Mouse (Mus musculus) liver, adult (tissue): ENCODE measurements around the gene Hhatl.

ENCODE experiments used
- GATA4 ChIP-seq: IDR thresholded peaks from 2 replicates; pipeline ENCODE4 v1.6.1; 2014; ENCODE audit warnings: mild to moderate bottlenecking, low read length; ENCODE audit not compliant: insufficient replicate concordance

Gene Hhatl

DNA sequence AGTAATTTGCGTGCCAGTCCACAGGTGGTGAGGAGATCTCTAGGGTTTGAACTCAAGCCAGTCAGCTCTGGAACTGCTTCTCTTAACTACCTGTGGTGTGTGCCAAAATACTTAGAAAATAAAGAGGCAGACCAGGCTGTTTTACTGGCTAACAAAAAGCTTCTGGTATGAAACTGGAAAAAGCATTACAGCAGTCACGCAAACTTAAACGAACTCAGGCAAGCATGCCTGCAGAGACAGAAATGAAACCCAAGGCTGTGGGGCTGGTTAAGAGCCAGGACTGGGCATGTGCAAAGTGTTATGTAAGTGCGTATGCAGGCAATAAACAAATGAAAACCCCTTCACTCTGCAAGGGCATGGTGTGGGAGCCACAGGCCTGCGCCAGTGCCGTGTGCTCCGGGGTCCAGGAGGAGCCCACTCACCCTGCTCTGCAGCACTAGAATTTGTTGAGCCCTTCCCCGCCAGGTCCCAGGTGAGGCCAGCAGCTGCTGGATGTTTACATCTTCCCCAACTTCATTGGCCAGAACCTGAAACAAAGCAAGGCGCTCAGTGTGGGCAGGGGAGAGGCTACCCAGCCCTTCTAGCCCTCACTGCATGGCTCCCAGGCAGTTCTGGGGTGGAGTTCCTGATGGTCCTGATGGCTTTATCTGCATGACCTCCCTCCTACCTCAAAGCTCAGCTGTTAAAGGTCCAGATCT is 26.9 kb upstream of the Hhatl start:
- TF ChIP-seq GATA4 = no peak

- TF ChIP-seq GATA4 = no peak
Observed at GRCm38 (mm10) chr9:121815183-121815582, 22.9 kb upstream of the Hhatl start.

- TF ChIP-seq GATA4 = no peak
Observed at GRCm38 (mm10) chr9:121810081-121810821, 17.9 kb upstream of the Hhatl start.

GRCm38 (mm10) chr9:121808511-121808910 is 16.2 kb upstream of the Hhatl start:
- TF ChIP-seq GATA4 = no peak

DNA sequence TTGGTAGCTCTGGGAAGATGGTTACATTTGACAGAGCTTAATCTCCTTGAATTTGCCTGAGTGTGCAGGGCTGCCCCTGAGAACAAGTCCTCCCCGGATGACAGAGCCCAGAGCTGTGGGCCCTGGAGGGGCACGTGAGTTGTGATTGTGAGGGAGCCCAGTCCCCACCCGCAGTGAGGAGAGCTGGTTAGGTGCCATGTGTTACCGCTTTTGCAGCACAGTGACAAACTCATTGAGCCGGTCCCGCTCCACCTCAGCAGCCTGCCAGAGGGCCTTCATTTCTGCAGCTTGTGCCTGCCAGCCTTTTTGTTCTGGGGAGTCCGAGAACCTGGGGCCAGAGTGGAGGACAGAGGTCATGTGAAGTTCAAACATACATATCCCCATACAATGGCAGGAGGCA is 15.6 kb upstream of the Hhatl start:
- no peak for TF ChIP-seq GATA4

GRCm38 (mm10) chr9:121807546-121807945 is 15.2 kb upstream of the Hhatl start:
- no peak for TF ChIP-seq GATA4

- no peak for TF ChIP-seq GATA4
Observed at GRCm38 (mm10) chr9:121802747-121803146, 10.4 kb upstream of the Hhatl start.

DNA sequence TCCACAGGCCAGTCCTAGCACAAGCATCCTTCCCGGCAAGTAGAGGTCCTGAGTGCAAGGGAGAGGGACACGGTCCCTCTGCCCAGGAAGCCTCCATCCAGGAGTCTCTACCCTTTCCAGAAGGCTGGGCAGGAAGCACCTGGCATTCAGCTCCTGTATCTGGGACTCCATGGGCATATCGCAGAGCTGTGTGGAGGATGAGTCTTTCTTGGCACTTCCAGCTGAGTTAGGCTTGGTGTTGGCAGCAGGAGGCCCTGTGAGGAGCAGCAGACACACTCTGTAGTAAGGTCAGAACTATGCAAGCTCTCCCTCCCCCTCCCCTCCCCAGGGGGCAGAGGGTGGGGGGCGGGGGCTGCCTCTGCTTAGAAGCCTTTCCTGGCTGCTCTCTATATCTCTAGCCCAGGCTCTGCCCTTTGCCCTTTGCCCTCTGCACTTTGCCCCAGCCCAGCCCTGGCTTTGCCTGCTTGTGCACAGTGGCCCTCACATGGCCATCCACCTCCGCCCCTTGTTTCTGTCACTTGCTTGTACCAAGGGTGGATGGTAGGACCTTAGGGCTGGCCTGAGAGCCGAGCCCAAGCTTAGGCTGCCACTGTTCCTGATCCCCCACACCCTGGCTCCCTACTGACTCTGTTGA is 6.7 kb upstream of the Hhatl start:
- no peak for TF ChIP-seq GATA4

DNA sequence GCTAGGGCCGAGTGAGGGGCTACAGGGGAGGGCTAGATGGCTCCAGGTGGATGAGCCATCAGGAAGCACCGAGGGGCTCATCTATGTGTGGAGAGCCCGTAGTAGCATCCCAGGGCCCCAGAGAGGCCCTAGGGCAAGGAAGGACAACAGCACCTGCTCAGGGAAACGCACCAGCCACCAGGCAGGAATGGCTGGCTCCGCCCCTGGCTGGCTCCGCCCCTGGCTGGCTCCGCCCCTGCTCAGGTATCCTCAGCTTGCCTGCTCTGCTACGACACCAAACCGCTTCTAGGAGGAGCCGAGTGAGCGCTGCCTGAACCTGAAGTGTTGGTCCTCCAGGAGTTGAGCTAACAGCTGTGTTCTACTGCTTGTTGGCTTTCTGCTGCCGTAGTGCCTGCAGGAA is 5.4 kb upstream of the Hhatl start:
- TF ChIP-seq GATA4 = no peak

GRCm38 (mm10) chr9:121794972-121795539 is 2.7 kb upstream of the Hhatl start:
- no peak for TF ChIP-seq GATA4

GRCm38 (mm10) chr9:121791206-121791605 is 1.1 kb downstream of the Hhatl start:
- TF ChIP-seq GATA4 = no peak

DNA sequence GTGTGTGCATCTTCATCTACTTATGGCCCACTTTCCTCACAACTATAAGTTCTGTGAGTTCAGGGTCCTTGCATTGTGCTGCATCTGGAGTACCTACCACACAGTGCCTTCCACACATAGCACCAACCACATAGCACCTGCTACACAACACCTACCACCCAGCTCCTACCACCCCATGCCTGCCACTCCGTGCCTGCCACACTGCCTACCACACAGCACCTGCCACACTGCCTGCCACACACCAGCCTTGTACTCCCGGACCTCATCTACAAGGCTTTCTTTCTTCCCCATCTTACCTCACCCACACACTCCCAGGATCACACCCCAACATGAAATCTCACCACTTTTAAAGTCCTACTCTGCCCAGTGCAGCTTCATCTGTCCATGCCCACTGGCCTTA is 5.9 kb downstream of the Hhatl start:
- no peak for TF ChIP-seq GATA4

DNA sequence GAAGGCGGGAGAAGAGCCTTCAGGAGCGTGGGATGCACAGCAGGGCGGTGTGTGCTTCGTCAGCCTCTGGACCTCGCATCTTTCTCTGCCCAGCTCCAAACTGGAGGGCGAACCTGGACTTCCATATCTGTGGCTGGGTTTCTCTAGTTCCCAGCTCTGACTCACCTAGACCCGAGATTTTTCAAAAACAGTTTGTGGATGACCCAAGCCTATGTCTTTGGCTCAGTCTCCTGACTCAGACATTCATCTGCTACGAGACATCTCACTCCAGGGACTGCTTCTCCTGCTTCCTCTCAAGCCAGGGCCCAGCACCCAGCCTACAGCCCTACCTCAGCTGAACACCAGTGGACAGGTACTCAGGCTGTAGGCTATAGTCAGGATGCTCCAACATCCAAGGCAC is 7.0 kb downstream of the Hhatl start:
- TF ChIP-seq GATA4 = no peak

DNA sequence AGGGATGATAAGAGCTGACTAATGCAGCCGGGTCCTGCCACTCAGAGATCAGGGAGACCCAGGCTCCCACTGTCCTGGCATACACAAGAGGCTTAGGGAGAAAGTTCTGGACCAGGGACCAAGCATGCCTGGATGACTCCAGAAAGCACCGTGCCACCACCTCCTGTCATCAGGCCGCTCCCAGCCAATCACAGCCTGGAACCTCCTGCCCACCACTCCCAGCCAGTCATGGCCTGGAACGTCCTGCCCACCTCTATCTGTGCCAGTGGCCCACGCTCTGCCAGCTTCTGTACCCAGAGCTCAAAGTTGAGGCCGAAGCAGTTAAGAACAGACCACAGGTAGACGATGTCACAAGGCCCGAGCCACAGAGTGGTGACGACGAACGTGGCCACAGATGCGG is 7.5 kb downstream of the Hhatl start:
- no peak for TF ChIP-seq GATA4

DNA sequence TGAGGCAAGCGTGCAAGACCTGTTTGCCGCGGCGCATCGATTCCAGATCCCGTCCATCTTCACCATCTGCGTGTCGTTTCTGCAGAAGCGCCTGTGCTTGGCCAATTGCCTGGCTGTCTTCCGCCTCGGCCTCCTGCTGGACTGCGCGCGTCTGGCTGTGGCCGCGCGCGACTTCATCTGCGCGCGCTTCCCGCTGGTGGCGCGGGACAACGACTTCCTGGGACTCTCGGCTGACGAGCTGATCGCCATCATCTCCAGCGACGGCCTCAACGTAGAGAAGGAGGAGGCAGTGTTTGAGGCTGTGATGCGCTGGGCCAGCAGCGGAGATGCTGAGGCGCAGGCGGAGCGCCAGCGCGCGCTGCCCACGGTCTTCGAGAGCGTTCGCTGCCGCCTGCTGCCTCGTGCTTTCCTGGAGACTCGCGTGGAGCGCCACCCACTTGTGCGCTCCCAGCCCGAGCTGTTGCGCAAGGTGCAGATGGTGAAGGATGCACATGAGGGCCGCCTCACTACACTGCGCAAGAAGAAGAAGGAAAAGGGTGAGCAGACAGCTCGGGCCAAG is 14.2 kb downstream of the Hhatl start:
- no peak for TF ChIP-seq GATA4
